Mouse (Mus musculus): ENCODE measurements at regions not wholly inside any gene's neighbourhood (a gene's known extent, or its start where the extent isn't known, plus 50 kb on each side); places are given as distances from the start of the nearest gene placed in this dataset.

DNA sequence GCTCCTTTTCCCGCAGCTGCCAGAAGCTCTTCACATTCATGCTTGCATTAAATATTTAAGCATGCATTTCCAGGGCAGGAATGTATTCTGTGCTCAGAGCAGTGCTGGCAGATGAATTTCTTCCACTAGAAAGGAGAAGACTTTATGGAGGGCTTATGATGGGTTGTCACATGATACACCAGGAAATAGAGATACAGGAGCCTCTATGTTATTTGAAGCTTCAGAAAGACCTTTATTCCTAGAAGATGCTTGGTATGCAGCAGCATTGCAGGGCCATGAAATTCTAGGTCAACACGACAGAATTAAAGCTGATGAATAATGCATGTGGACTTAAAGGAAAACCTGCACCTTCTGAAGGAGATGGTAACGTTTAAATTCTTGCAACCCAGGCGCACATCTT, 212.1 kb downstream of the Adgrg6 start:
- ATAC-seq (ENCODE audit: low FRiP score), result peak; percentile 9; the same call in 1 of the 2 replicates
- Histone ChIP-seq H3K4me3 (no peak overlapping the region), H3K4me2 (no peak overlapping the region), H3K4me1 (replicated peaks) (peaks cover 18% of the 10 kb centered on the region), H3K36me3 (no peaks in the 10 kb centered on the region), H3K27me3 (no peaks in the 10 kb centered on the region), H3K27ac (peak overlapping the region; percentile 45; the same call in 1 of the 2 replicates), H3K9me3 (no peaks in the 10 kb centered on the region), H3K9ac (no peak overlapping the region)
- 37% methylated on average over 4 of the region's 4 CpGs for WGBS

DNA sequence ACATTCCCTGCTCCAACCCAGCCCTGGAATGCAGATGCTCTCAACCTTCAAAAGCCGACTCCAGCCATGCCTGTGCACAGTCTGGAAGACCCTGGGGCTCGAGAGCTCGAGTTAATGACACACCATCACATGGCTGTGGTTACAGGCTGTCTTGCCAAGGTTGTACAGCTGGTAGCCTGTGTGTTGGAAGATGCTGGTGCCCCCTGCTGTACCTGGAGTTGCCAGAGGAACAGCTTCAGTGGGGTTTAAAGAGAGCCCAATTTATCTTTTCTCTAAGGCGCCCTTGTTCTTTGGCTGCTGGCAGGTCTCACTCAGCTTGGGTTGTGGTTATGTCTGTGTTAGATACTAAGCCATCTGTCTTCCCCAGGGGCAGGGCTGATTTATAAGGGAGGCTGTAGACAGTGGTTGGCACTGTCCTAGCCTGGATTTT, 212.8 kb downstream of the Adgrg6 start:
- no peak overlapping the region for H3K4me2 ChIP-seq
- WGBS, result 40% methylated on average over 4 of the region's 4 CpGs
- H3K36me3 ChIP-seq, result no peaks in the 10 kb centered on the region
- H3K9ac ChIP-seq, result no peak overlapping the region
- no peaks in the 10 kb centered on the region for H3K9me3 ChIP-seq
- H3K27me3 ChIP-seq, result no peaks in the 10 kb centered on the region
- ATAC-seq (ENCODE audit: low FRiP score), result peak; percentile 94
- H3K27ac ChIP-seq, result no peak overlapping the region; the same call in 1 of the 2 replicates
- no peak overlapping the region for H3K4me3 ChIP-seq
- H3K4me1 ChIP-seq (replicated peaks), result peaks cover 18% of the 10 kb centered on the region

GRCm38 (mm10) chr10:14328846-14329245, 216.6 kb downstream of the Adgrg6 start:
- no peaks in the 10 kb centered on the region for H3K36me3 ChIP-seq
- ATAC-seq (ENCODE audit: low FRiP score), result no peak
- 80% methylated on average over 2 of the region's 2 CpGs for WGBS

DNA sequence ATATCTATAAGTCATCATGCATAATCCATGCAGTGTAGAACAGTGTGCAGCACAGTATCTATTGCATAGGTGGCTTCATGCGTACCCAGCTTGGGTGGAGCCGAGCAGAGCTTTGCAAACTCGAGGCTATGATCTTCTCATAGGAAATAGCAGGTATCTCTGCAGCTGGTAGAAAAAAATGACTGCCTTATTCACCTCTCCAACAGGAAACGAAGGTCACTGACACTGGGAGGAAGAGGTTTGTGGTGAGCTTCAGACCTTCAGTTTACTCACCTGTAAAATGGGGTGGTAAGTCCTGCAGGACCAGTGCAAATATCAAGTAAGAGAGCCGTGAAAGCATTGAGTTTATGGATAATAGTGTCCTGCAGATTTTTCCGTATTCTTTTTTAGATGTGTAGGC, 219.2 kb downstream of the Adgrg6 start:
- no peak for ATAC-seq (ENCODE audit: low FRiP score)
- no peak overlapping the region for H3K9ac ChIP-seq

More at GRCm38 (mm10) chr10:14328846-14329245, 216.6 kb downstream of the Adgrg6 start:
- H3K9ac ChIP-seq, result no peak overlapping the region
- H3K27me3 ChIP-seq, result no peaks in the 10 kb centered on the region
- peaks cover 17% of the 10 kb centered on the region for H3K4me1 ChIP-seq (replicated peaks)
- H3K9me3 ChIP-seq, result no peaks in the 10 kb centered on the region
- H3K4me2 ChIP-seq, result no peak overlapping the region
- H3K4me3 ChIP-seq, result no peak overlapping the region
- no peak overlapping the region for H3K27ac ChIP-seq

DNA sequence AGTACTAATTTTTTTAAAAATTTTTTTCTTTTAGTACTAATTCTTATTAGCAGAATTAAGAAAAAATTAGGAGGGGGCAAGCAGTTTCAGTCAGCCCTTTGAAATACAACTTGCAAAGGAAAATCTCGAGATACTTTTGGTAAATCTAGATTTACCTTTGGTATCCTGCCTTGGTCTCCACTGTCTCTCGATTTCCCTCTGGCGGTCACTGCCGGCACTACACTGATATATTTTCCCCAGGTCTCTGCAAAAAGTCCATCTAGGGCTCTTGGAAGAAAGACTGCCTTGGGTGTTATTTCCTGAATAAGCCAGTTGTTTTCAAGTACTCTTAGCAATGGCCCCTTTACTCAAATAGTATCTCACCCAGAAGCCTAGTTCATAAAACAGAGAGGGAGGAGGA, 224.0 kb downstream of the Adgrg6 start:
- no peak for ATAC-seq (ENCODE audit: low FRiP score)
- WGBS, result 6% methylated on average over 4 of the region's 4 CpGs
- no peaks in the 10 kb centered on the region for H3K27me3 ChIP-seq

More for the DNA sequence above, 219.2 kb downstream of the Adgrg6 start:
- 89% methylated on average over 6 of the region's 6 CpGs for WGBS
- H3K9me3 ChIP-seq, result no peaks in the 10 kb centered on the region
- no peak overlapping the region for H3K4me3 ChIP-seq
- H3K4me2 ChIP-seq, result no peak overlapping the region
- H3K27ac ChIP-seq, result no peak overlapping the region
- no peaks in the 10 kb centered on the region for H3K27me3 ChIP-seq
- no peaks in the 10 kb centered on the region for H3K4me1 ChIP-seq (replicated peaks)
- H3K36me3 ChIP-seq, result no peaks in the 10 kb centered on the region

GRCm38 (mm10) chr10:14315232-14315631, 230.2 kb downstream of the Adgrg6 start:
- no peak overlapping the region for H3K4me2 ChIP-seq
- H3K4me1 ChIP-seq (replicated peaks), result no peaks in the 10 kb centered on the region
- ATAC-seq (ENCODE audit: low FRiP score), result no peak
- H3K9me3 ChIP-seq, result no peaks in the 10 kb centered on the region
- WGBS, result 84% methylated on average over 7 of the region's 7 CpGs
- H3K9ac ChIP-seq, result no peak overlapping the region
- no peak overlapping the region for H3K27ac ChIP-seq
- H3K36me3 ChIP-seq, result no peaks in the 10 kb centered on the region
- H3K4me3 ChIP-seq, result no peak overlapping the region
- H3K27me3 ChIP-seq, result no peaks in the 10 kb centered on the region

More for the DNA sequence above, 224.0 kb downstream of the Adgrg6 start:
- no peaks in the 10 kb centered on the region for H3K9me3 ChIP-seq
- no peak overlapping the region for H3K27ac ChIP-seq
- no peak overlapping the region for H3K9ac ChIP-seq
- H3K4me1 ChIP-seq (replicated peaks), result no peaks in the 10 kb centered on the region
- no peak overlapping the region for H3K4me3 ChIP-seq
- no peaks in the 10 kb centered on the region for H3K36me3 ChIP-seq
- H3K4me2 ChIP-seq, result no peak overlapping the region

DNA sequence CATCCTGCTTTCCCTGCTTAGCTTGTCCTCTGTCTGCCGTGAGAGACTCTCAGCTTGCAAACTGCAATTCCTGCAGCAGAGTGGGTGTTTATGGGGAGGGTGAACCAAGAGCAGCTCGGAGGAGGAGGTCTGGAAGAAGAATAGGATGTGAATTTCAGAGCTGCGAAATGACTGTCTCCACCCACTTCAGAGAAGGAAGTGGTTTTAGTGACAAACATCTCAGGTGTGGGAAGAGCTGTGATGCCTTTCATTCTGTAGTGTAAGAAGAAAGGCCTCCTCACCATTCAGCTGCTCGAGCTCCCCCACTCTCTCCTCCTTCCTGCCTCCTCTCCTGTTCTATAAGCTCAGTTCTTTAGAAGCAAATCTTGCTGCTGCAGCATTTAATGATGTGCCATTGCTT, 230.9 kb downstream of the Adgrg6 start:
- H3K4me2 ChIP-seq, result no peak overlapping the region
- no peak overlapping the region for H3K4me3 ChIP-seq
- WGBS, result 66% methylated on average over 4 of the region's 4 CpGs
- ATAC-seq (ENCODE audit: low FRiP score), result no peak
- no peak overlapping the region for H3K27ac ChIP-seq
- H3K9me3 ChIP-seq, result no peaks in the 10 kb centered on the region
- H3K9ac ChIP-seq, result no peak overlapping the region
- no peaks in the 10 kb centered on the region for H3K27me3 ChIP-seq
- no peaks in the 10 kb centered on the region for H3K36me3 ChIP-seq
- no peaks in the 10 kb centered on the region for H3K4me1 ChIP-seq (replicated peaks)

- Histone ChIP-seq H3K27ac (no peak overlapping the region), H3K36me3 (no peaks in the 10 kb centered on the region), H3K9ac (no peak overlapping the region), H3K9me3 (no peaks in the 10 kb centered on the region), H3K27me3 (no peaks in the 10 kb centered on the region), H3K4me1 (replicated peaks) (no peaks in the 10 kb centered on the region), H3K4me2 (no peak overlapping the region), H3K4me3 (no peak overlapping the region)
- 89% methylated on average over 10 of the region's 10 CpGs for WGBS
- no peak for ATAC-seq (ENCODE audit: low FRiP score)
Measured at GRCm38 (mm10) chr10:14314004-14314581, 231.4 kb downstream of the Adgrg6 start.

- ATAC-seq (ENCODE audit: low FRiP score), result no peak
- H3K27me3 ChIP-seq, result no peaks in the 10 kb centered on the region
- H3K27ac ChIP-seq, result no peak overlapping the region
- H3K4me3 ChIP-seq, result no peak overlapping the region
- no peaks in the 10 kb centered on the region for H3K36me3 ChIP-seq
- no peak overlapping the region for H3K4me2 ChIP-seq
- no peaks in the 10 kb centered on the region for H3K9me3 ChIP-seq
- WGBS, result 87% methylated on average over 4 of the region's 4 CpGs
- no peak overlapping the region for H3K9ac ChIP-seq
- H3K4me1 ChIP-seq (replicated peaks), result no peaks in the 10 kb centered on the region
Measured at GRCm38 (mm10) chr10:14312959-14313358, 232.5 kb downstream of the Adgrg6 start.

DNA sequence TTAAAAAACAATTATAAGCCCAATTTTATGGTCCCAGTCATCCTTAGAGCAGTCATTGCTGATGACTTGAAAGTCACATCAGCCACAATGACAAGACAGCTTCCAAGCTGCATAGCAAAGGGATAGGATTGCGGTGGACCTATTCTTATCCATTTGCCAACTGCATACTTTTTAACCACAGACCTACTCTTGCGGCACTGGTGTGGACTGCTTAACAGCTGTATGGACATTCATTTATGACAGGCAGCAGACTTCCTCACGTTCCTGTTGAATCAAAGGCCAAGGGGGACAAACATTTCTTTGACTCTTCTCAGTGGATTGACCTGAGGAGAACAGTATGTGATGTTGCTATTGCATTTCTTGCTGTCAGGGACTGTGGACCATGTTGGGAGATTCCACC, 233.5 kb downstream of the Adgrg6 start:
- WGBS, result 82% methylated on average over 3 of the region's 3 CpGs
- H3K9ac ChIP-seq, result no peak overlapping the region
- no peaks in the 10 kb centered on the region for H3K36me3 ChIP-seq

DNA sequence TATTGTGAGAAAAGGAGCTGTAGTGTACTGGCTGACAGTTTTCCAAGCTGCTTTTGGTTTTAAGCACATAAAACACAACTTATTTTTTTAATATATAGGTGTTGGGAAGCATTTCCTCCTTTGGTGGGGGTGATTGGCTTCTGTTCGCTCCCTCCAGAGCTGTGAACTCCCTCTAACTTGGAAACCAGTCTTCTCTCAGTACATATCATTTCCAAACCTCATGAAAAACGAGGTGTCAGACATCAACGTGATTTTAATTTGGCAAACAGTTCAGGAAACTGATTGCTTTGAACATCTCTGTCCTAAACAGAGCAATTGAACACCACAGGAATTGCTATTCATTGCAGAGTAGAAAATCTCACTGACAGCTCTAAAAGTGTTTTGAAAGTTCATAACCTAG, 238.6 kb downstream of the Adgrg6 start:
- H3K4me3 ChIP-seq, result no peak overlapping the region
- H3K9me3 ChIP-seq, result no peaks in the 10 kb centered on the region
- WGBS, result 67% methylated on average over 3 of the region's 3 CpGs
- no peak overlapping the region for H3K9ac ChIP-seq
- no peak overlapping the region for H3K4me2 ChIP-seq
- no peaks in the 10 kb centered on the region for H3K4me1 ChIP-seq (replicated peaks)
- H3K27ac ChIP-seq, result no peak overlapping the region
- H3K36me3 ChIP-seq, result no peaks in the 10 kb centered on the region
- no peak for ATAC-seq (ENCODE audit: low FRiP score)
- no peaks in the 10 kb centered on the region for H3K27me3 ChIP-seq

More for the DNA sequence above, 233.5 kb downstream of the Adgrg6 start:
- no peak for ATAC-seq (ENCODE audit: low FRiP score)
- Histone ChIP-seq H3K9me3 (no peaks in the 10 kb centered on the region), H3K4me3 (no peak overlapping the region), H3K27me3 (no peaks in the 10 kb centered on the region), H3K27ac (no peak overlapping the region), H3K4me2 (no peak overlapping the region), H3K4me1 (replicated peaks) (no peaks in the 10 kb centered on the region)

DNA sequence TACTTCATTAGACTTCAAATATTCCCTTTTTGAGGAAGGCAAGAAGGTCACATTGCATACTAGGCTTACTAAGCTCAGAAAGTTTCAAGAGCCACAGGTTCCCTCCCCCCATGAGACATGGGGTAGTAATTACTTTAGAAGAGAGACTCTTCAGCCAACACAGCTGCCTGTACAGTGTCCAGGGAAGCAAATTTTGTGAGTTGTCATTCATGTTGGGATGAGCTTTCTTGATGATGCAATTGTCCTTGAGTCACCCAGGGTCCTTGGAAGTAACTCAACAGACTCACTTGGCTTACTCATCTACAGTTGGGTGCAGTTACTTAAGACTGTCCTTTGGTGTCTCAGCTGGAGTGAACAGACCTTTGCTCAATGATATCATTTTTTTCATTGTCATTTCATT, 242.0 kb downstream of the Adgrg6 start:
- no peak for ATAC-seq (ENCODE audit: low FRiP score)
- Histone ChIP-seq H3K4me3 (no peak overlapping the region), H3K27ac (no peak overlapping the region), H3K4me2 (no peak overlapping the region), H3K9ac (no peak overlapping the region), H3K4me1 (replicated peaks) (no peaks in the 10 kb centered on the region), H3K36me3 (no peaks in the 10 kb centered on the region), H3K9me3 (no peaks in the 10 kb centered on the region), H3K27me3 (no peaks in the 10 kb centered on the region)

DNA sequence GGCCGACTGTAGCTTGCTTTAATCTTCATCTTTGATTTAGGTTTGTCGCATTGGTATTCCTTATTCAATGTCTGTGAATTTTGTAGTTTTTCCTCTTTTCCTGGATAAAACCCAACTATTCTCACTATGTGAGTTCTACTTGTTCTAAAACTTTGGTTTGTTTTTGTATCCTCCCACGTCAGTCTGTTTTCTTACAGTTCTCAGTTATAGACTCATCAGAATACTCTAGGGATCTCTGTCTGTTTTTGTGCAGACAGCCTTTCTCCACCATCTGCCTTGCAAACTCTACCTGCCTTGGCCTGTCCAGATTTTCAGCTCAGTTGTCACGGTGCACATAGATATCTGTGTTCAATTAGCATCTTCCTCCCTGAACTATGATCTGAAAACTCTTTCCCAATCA, 249.3 kb downstream of the Adgrg6 start:
- H3K27ac ChIP-seq, result no peak overlapping the region
- no peaks in the 10 kb centered on the region for H3K9me3 ChIP-seq
- WGBS, result 83% methylated on average over 4 of the region's 4 CpGs
- no peak overlapping the region for H3K9ac ChIP-seq
- no peaks in the 10 kb centered on the region for H3K36me3 ChIP-seq
- H3K27me3 ChIP-seq, result no peaks in the 10 kb centered on the region
- no peak overlapping the region for H3K4me3 ChIP-seq
- H3K4me2 ChIP-seq, result no peak overlapping the region
- H3K4me1 ChIP-seq (replicated peaks), result no peaks in the 10 kb centered on the region
- no peak for ATAC-seq (ENCODE audit: low FRiP score)
